Mouse (Mus musculus): ENCODE measurements around the gene Yars. TPM values are rescaled to one million over a fixed set of nuclear protein-coding genes. Genes with fewer than 3 reads are reported as not detected.

The Yars gene
- total RNA-seq, 2 experiments from 2014 or later: 103 to 110 TPM

Other genes starting within 250 kb of the Yars start
- gene Azin2, start 227.3 kb upstream of the Yars start, total RNA-seq (2021): 10 to 100 TPM; 42.1 to 43.5 TPM
- gene Ak2, start 197.8 kb upstream of the Yars start, total RNA-seq (2021): 10 to 100 TPM; 24.3 to 29.6 TPM
- 10 to 100 TPM; 60.8 to 63.5 TPM for gene Rnf19b, start 131.5 kb upstream of the Yars start, total RNA-seq (2021)
- not detected for gene Tmem54, start 84.2 kb upstream of the Yars start, total RNA-seq (2021)
- 100 to 1,000 TPM; 562 to 615 TPM for gene Hpca, start 67.7 kb upstream of the Yars start, total RNA-seq (2021)
- gene Fndc5, start 52.8 kb upstream of the Yars start, total RNA-seq (2021): 10 to 100 TPM; 57.5 to 59.2 TPM
- 10 to 100 TPM; 35.3 to 35.5 TPM for gene S100pbp, start within 50 bp of the Yars start, total RNA-seq (2021)
- gene C77080, start 71.6 kb downstream of the Yars start, total RNA-seq (2021): 10 to 100 TPM; 17.9 to 21.1 TPM
- 1 to 10 TPM; 1.2 to 2.2 TPM for gene Sync, start 97.9 kb downstream of the Yars start, total RNA-seq (2021)
- gene Rbbp4, start 145.6 kb downstream of the Yars start, total RNA-seq (2021): 100 to 1,000 TPM; 124 to 129 TPM
- 10 to 100 TPM; 22.4 to 23.5 TPM for gene Zbtb8os, start 145.9 kb downstream of the Yars start, total RNA-seq (2021)
- gene Zbtb8a, start 188.4 kb downstream of the Yars start, total RNA-seq (2021): 1 to 10 TPM; 7.4 to 8.0 TPM